Mouse (Mus musculus): ENCODE measurements at regions not wholly inside any gene's neighbourhood (a gene's known extent, or its start where the extent isn't known, plus 50 kb on each side); places are given as distances from the start of the nearest gene placed in this dataset.

GRCm38 (mm10) chr1:151100565-151101483 is 81.5 kb upstream of the Gm47985 start:
- H3K9ac ChIP-seq (ENCODE audit: low read length), result no peak overlapping the region
- 51% methylated on average over 12 of the region's 12 CpGs for WGBS

GRCm38 (mm10) chr1:151101516-151101915 is 80.8 kb upstream of the Gm47985 start:
- WGBS, result 75% methylated on average over 1 of the region's 1 CpGs
- Histone ChIP-seq H3K27ac (ENCODE audit: low read length) (no peak overlapping the region), H3K9ac (ENCODE audit: low read length) (no peak overlapping the region), H3K4me3 (ENCODE audit: low read length) (no peak overlapping the region), H3K9me3 (ENCODE audit: control insufficient read depth, low read length) (no peaks in the 10 kb centered on the region), H3K4me1 (replicated peaks; ENCODE audit: control insufficient read depth, insufficient read depth, low read length) (no peaks in the 10 kb centered on the region), H3K27me3 (ENCODE audit: control insufficient read depth, insufficient read depth, low read depth, low read length) (no peaks in the 10 kb centered on the region), H3K4me2 (ENCODE audit: low read depth, low read length) (no peak overlapping the region), H3K36me3 (ENCODE audit: control insufficient read depth, insufficient read depth, low read length) (no peaks in the 10 kb centered on the region)
- no peak for ATAC-seq (ENCODE audit: low read depth)

More at GRCm38 (mm10) chr1:151100565-151101483, 81.5 kb upstream of the Gm47985 start:
- Histone ChIP-seq H3K4me1 (replicated peaks; ENCODE audit: control insufficient read depth, insufficient read depth, low read length) (peaks cover 3% of the 10 kb centered on the region; the same call in 1 of the 2 replicates), H3K9me3 (ENCODE audit: control insufficient read depth, low read length) (no peaks in the 10 kb centered on the region), H3K27me3 (ENCODE audit: control insufficient read depth, insufficient read depth, low read depth, low read length) (no peaks in the 10 kb centered on the region), H3K36me3 (ENCODE audit: control insufficient read depth, insufficient read depth, low read length) (no peaks in the 10 kb centered on the region), H3K27ac (ENCODE audit: low read length) (no peak overlapping the region), H3K4me2 (ENCODE audit: low read depth, low read length) (no peak overlapping the region), H3K4me3 (ENCODE audit: low read length) (no peak overlapping the region)
- no peak for ATAC-seq (ENCODE audit: low read depth)

- 60% methylated on average over 3 of the region's 3 CpGs for WGBS
Measured at GRCm38 (mm10) chr1:151102061-151102460, 80.3 kb upstream of the Gm47985 start.

GRCm38 (mm10) chr1:151102646-151103391 is 79.5 kb upstream of the Gm47985 start:
- no peak for ATAC-seq (ENCODE audit: low read depth)
- H3K27ac ChIP-seq (ENCODE audit: low read length), result no peak overlapping the region
- H3K36me3 ChIP-seq (ENCODE audit: control insufficient read depth, insufficient read depth, low read length), result no peaks in the 10 kb centered on the region
- no peak overlapping the region for H3K4me2 ChIP-seq (ENCODE audit: low read depth, low read length)
- H3K27me3 ChIP-seq (ENCODE audit: control insufficient read depth, insufficient read depth, low read depth, low read length), result no peaks in the 10 kb centered on the region
- 66% methylated on average over 16 of the region's 16 CpGs for WGBS
- no peaks in the 10 kb centered on the region for H3K4me1 ChIP-seq (replicated peaks; ENCODE audit: control insufficient read depth, insufficient read depth, low read length)
- no peak overlapping the region for H3K9ac ChIP-seq (ENCODE audit: low read length)
- no peak overlapping the region for H3K4me3 ChIP-seq (ENCODE audit: low read length)
- H3K9me3 ChIP-seq (ENCODE audit: control insufficient read depth, low read length), result no peaks in the 10 kb centered on the region

More at GRCm38 (mm10) chr1:151102061-151102460, 80.3 kb upstream of the Gm47985 start:
- Histone ChIP-seq H3K4me3 (ENCODE audit: low read length) (no peak overlapping the region), H3K27me3 (ENCODE audit: control insufficient read depth, insufficient read depth, low read depth, low read length) (no peaks in the 10 kb centered on the region), H3K4me2 (ENCODE audit: low read depth, low read length) (no peak overlapping the region), H3K4me1 (replicated peaks; ENCODE audit: control insufficient read depth, insufficient read depth, low read length) (no peaks in the 10 kb centered on the region), H3K27ac (ENCODE audit: low read length) (no peak overlapping the region), H3K9me3 (ENCODE audit: control insufficient read depth, low read length) (no peaks in the 10 kb centered on the region), H3K9ac (ENCODE audit: low read length) (no peak overlapping the region), H3K36me3 (ENCODE audit: control insufficient read depth, insufficient read depth, low read length) (no peaks in the 10 kb centered on the region)
- no peak for ATAC-seq (ENCODE audit: low read depth)

- H3K4me2 ChIP-seq (ENCODE audit: low read depth, low read length), result no peak overlapping the region
- H3K27ac ChIP-seq (ENCODE audit: low read length), result no peak overlapping the region
- WGBS, result 59% methylated on average over 6 of the region's 6 CpGs
- ATAC-seq (ENCODE audit: low read depth), result no peak
- no peaks in the 10 kb centered on the region for H3K9me3 ChIP-seq (ENCODE audit: control insufficient read depth, low read length)
- H3K4me1 ChIP-seq (replicated peaks; ENCODE audit: control insufficient read depth, insufficient read depth, low read length), result no peaks in the 10 kb centered on the region
- no peak overlapping the region for H3K9ac ChIP-seq (ENCODE audit: low read length)
- H3K4me3 ChIP-seq (ENCODE audit: low read length), result no peak overlapping the region
- H3K36me3 ChIP-seq (ENCODE audit: control insufficient read depth, insufficient read depth, low read length), result no peaks in the 10 kb centered on the region
- no peaks in the 10 kb centered on the region for H3K27me3 ChIP-seq (ENCODE audit: control insufficient read depth, insufficient read depth, low read depth, low read length)
Measured at GRCm38 (mm10) chr1:151103522-151104037, 78.8 kb upstream of the Gm47985 start.

- Histone ChIP-seq H3K27ac (ENCODE audit: low read length) (no peak overlapping the region), H3K4me2 (ENCODE audit: low read depth, low read length) (no peak overlapping the region), H3K36me3 (ENCODE audit: control insufficient read depth, insufficient read depth, low read length) (no peaks in the 10 kb centered on the region), H3K4me3 (ENCODE audit: low read length) (no peak overlapping the region), H3K9ac (ENCODE audit: low read length) (no peak overlapping the region), H3K9me3 (ENCODE audit: control insufficient read depth, low read length) (no peaks in the 10 kb centered on the region), H3K27me3 (ENCODE audit: control insufficient read depth, insufficient read depth, low read depth, low read length) (no peaks in the 10 kb centered on the region), H3K4me1 (replicated peaks; ENCODE audit: control insufficient read depth, insufficient read depth, low read length) (no peaks in the 10 kb centered on the region)
- no peak for ATAC-seq (ENCODE audit: low read depth)
- WGBS, result 75% methylated on average over 5 of the region's 5 CpGs
Measured at GRCm38 (mm10) chr1:151104346-151104745, 78.0 kb upstream of the Gm47985 start.

- no peak overlapping the region for H3K27ac ChIP-seq (ENCODE audit: low read length)
- no peaks in the 10 kb centered on the region for H3K9me3 ChIP-seq (ENCODE audit: control insufficient read depth, low read length)
- H3K9ac ChIP-seq (ENCODE audit: low read length), result no peak overlapping the region
- H3K4me2 ChIP-seq (ENCODE audit: low read depth, low read length), result no peak overlapping the region
- no peaks in the 10 kb centered on the region for H3K27me3 ChIP-seq (ENCODE audit: control insufficient read depth, insufficient read depth, low read depth, low read length)
- no peaks in the 10 kb centered on the region for H3K4me1 ChIP-seq (replicated peaks; ENCODE audit: control insufficient read depth, insufficient read depth, low read length)
- no peak overlapping the region for H3K4me3 ChIP-seq (ENCODE audit: low read length)
- WGBS, result 84% methylated on average over 2 of the region's 2 CpGs
- H3K36me3 ChIP-seq (ENCODE audit: control insufficient read depth, insufficient read depth, low read length), result no peaks in the 10 kb centered on the region
- ATAC-seq (ENCODE audit: low read depth), result no peak
Measured at GRCm38 (mm10) chr1:151104806-151105205, 77.5 kb upstream of the Gm47985 start.

- H3K27ac ChIP-seq (ENCODE audit: low read length), result no peak overlapping the region
- WGBS, result 61% methylated on average over 3 of the region's 3 CpGs
- no peak for ATAC-seq (ENCODE audit: low read depth)
- no peak overlapping the region for H3K9ac ChIP-seq (ENCODE audit: low read length)
- H3K9me3 ChIP-seq (ENCODE audit: control insufficient read depth, low read length), result no peaks in the 10 kb centered on the region
- H3K27me3 ChIP-seq (ENCODE audit: control insufficient read depth, insufficient read depth, low read depth, low read length), result no peaks in the 10 kb centered on the region
- no peaks in the 10 kb centered on the region for H3K4me1 ChIP-seq (replicated peaks; ENCODE audit: control insufficient read depth, insufficient read depth, low read length)
- H3K36me3 ChIP-seq (ENCODE audit: control insufficient read depth, insufficient read depth, low read length), result no peaks in the 10 kb centered on the region
- H3K4me3 ChIP-seq (ENCODE audit: low read length), result no peak overlapping the region
- no peak overlapping the region for H3K4me2 ChIP-seq (ENCODE audit: low read depth, low read length)
Measured at GRCm38 (mm10) chr1:151105251-151105650, 77.1 kb upstream of the Gm47985 start.

GRCm38 (mm10) chr1:151107401-151107800 is 74.9 kb upstream of the Gm47985 start:
- Histone ChIP-seq H3K4me2 (ENCODE audit: low read depth, low read length) (no peak overlapping the region), H3K4me3 (ENCODE audit: low read length) (no peak overlapping the region), H3K27me3 (ENCODE audit: control insufficient read depth, insufficient read depth, low read depth, low read length) (no peaks in the 10 kb centered on the region), H3K36me3 (ENCODE audit: control insufficient read depth, insufficient read depth, low read length) (no peaks in the 10 kb centered on the region), H3K4me1 (replicated peaks; ENCODE audit: control insufficient read depth, insufficient read depth, low read length) (no peaks in the 10 kb centered on the region), H3K27ac (ENCODE audit: low read length) (no peak overlapping the region), H3K9me3 (ENCODE audit: control insufficient read depth, low read length) (no peaks in the 10 kb centered on the region), H3K9ac (ENCODE audit: low read length) (no peak overlapping the region)
- 72% methylated on average over 3 of the region's 3 CpGs for WGBS
- ATAC-seq (ENCODE audit: low read depth), result no peak
